8 mouse cellular contexts compared by ENCODE assay signal in genomic region chr2:26639083-26639482, GRCm38 (mm10). TPM values are rescaled to one million over a fixed set of nuclear protein-coding genes. Genes with fewer than 3 reads are reported as not detected.
A peak's percentile ranks its signal among the peaks of the same experiment; 100 is the strongest.
DNase-seq lines count a peak whose midpoint lies in the region; ATAC-seq and TF ChIP-seq lines count a peak whose summit lies in the region.

No protein-coding gene starts in this region.

- peak; percentile 77 for TF ChIP-seq CTCF in liver, adult 2 months (IDR thresholded peaks at IDR 0.05; ENCODE audit: low read depth, low read length)
- TF ChIP-seq CTCF in midbrain, postnatal 0 days (IDR thresholded peaks at IDR 0.05) = peak; percentile 71

- peaks cover 26% of the 10 kb centered on the region for H3K4me1 ChIP-seq in embryonic facial prominence, embryonic 13.5 days
- peaks cover 44% of the 10 kb centered on the region for H3K4me1 ChIP-seq in hindbrain, embryonic 13.5 days (replicated peaks)
- peaks cover 5% of the 10 kb centered on the region; the same call in 1 of the 2 replicates for H3K4me1 ChIP-seq in liver, adult 2 months (ENCODE audit: control insufficient read depth, insufficient read depth, low read length)
- H3K4me1 ChIP-seq in midbrain, postnatal 0 days (ENCODE audit: insufficient read depth, low read length) = peaks cover 8% of the 10 kb centered on the region; the same call in 1 of the 2 replicates

- no peak overlapping the region for H3K27ac ChIP-seq in embryonic facial prominence, embryonic 13.5 days
- 0 out of 2 replicates have a peak overlapping the region, but pooled peaks have one; percentile 9 for H3K27ac ChIP-seq in hindbrain, embryonic 13.5 days
- H3K27ac ChIP-seq in liver, adult 2 months (replicated peaks; ENCODE audit: insufficient read depth, low read depth, low read length) = no peak overlapping the region
- peak overlapping the region; percentile 91; the same call in 1 of the 2 replicates for H3K27ac ChIP-seq in midbrain, postnatal 0 days (ENCODE audit: low read depth, low read length)

- H3K9ac ChIP-seq in embryonic facial prominence, embryonic 13.5 days = peak overlapping the region; percentile 99
- H3K9ac ChIP-seq in hindbrain, embryonic 13.5 days = peak overlapping the region; percentile 96
- peak overlapping the region; percentile 44; the same call in 1 of the 2 replicates for H3K9ac ChIP-seq in liver, adult 2 months (ENCODE audit: low read depth, low read length)
- peak overlapping the region; percentile 42 for H3K9ac ChIP-seq in midbrain, postnatal 0 days (replicated peaks; ENCODE audit: low read length, poor library complexity, severe bottlenecking)

- DNase-seq in urinary bladder, postnatal 14 days (ENCODE audit: low spot score) = peak; percentile 46
- no peak for DNase-seq in urinary bladder, adult 2 months (ENCODE audit: low spot score)
- DNase-seq in liver, adult 2 months (ENCODE audit: extremely low read depth, low read depth, low spot score) = peak; percentile 70
- peak; percentile 67 for DNase-seq in midbrain, postnatal 0 days (ENCODE audit: low spot score)
- peak; percentile 49 for DNase-seq in yolk sac, embryonic 10.5 days (ENCODE audit: low spot score)
- no peak for DNase-seq in testis, postnatal 14 days (ENCODE audit: low spot score)

- H3K4me2 ChIP-seq in embryonic facial prominence, embryonic 13.5 days = peak overlapping the region; percentile 84
- peak overlapping the region; percentile 72 for H3K4me2 ChIP-seq in hindbrain, embryonic 13.5 days
- H3K4me2 ChIP-seq in midbrain, postnatal 0 days (ENCODE audit: low read depth, low read length, poor library complexity, severe bottlenecking) = peak overlapping the region; percentile 49

- peak overlapping the region; percentile 96 for H3K4me3 ChIP-seq in embryonic facial prominence, embryonic 13.5 days
- H3K4me3 ChIP-seq in hindbrain, embryonic 13.5 days = peak overlapping the region; percentile 95
- H3K4me3 ChIP-seq in liver, adult 2 months (ENCODE audit: insufficient read depth, low read depth, low read length) = peak overlapping the region; percentile 29; the same call in 1 of the 2 replicates
- H3K4me3 ChIP-seq in midbrain, postnatal 0 days (ENCODE audit: low read depth, low read length) = peak overlapping the region; percentile 83

- 9% methylated on average over 8 of the region's 8 CpGs for WGBS in embryonic facial prominence, embryonic 13.5 days
- 11% methylated on average over 8 of the region's 8 CpGs for WGBS in hindbrain, embryonic 13.5 days
- 7% methylated on average over 8 of the region's 8 CpGs for WGBS in liver, adult 2 months
- WGBS in midbrain, postnatal 0 days = 5% methylated on average over 8 of the region's 8 CpGs

- no peak for ATAC-seq in embryonic facial prominence, embryonic 13.5 days (ENCODE audit: insufficient number of reproducible peaks, insufficient read depth, low FRiP score, low TSS enrichment, low read depth)
- ATAC-seq in hindbrain, embryonic 13.5 days (ENCODE audit: low FRiP score) = no peak
- ATAC-seq in midbrain, postnatal 0 days (ENCODE audit: low FRiP score) = no peak

- TF ChIP-seq POLR2A in liver, adult 2 months (IDR thresholded peaks at IDR 0.05; ENCODE audit: extremely low read depth, insufficient read depth, low read length) = no peak

- peaks cover 3% of the 10 kb centered on the region; the same call in 1 of the 2 replicates for H3K79me2 ChIP-seq in liver, adult 2 months (ENCODE audit: control insufficient read depth, insufficient read depth, low read length)

- H3K27me3 ChIP-seq in embryonic facial prominence, embryonic 13.5 days = no peaks in the 10 kb centered on the region
- no peaks in the 10 kb centered on the region for H3K27me3 ChIP-seq in hindbrain, embryonic 13.5 days
- no peaks in the 10 kb centered on the region for H3K27me3 ChIP-seq in liver, adult 2 months (ENCODE audit: control insufficient read depth, insufficient read depth, low read length)
- H3K27me3 ChIP-seq in midbrain, postnatal 0 days (ENCODE audit: insufficient read depth, low read length) = no peaks in the 10 kb centered on the region

- H3K36me3 ChIP-seq in embryonic facial prominence, embryonic 13.5 days = peaks cover 51% of the 10 kb centered on the region
- peaks cover 44% of the 10 kb centered on the region for H3K36me3 ChIP-seq in hindbrain, embryonic 13.5 days
- peaks cover 17% of the 10 kb centered on the region for H3K36me3 ChIP-seq in liver, adult 2 months (ENCODE audit: control insufficient read depth, insufficient read depth, low read length)
- peaks cover 37% of the 10 kb centered on the region for H3K36me3 ChIP-seq in midbrain, postnatal 0 days (ENCODE audit: insufficient read depth, low read length)

- no peaks in the 10 kb centered on the region for H3K9me3 ChIP-seq in embryonic facial prominence, embryonic 13.5 days
- H3K9me3 ChIP-seq in hindbrain, embryonic 13.5 days = no peaks in the 10 kb centered on the region
- no peaks in the 10 kb centered on the region for H3K9me3 ChIP-seq in midbrain, postnatal 0 days (ENCODE audit: low read length)

RNA-seq across cellular contexts. Expression of gene Fam69b, which starts 10.8 kb away (rescaled TPM):
- 11.5 and 12.5 TPM in 2 replicates for polyA plus RNA-seq in urinary bladder, adult 2 months (2012; rRNA removed)
- 65.6 and 66.6 TPM in 2 replicates for polyA plus RNA-seq in embryonic facial prominence, embryonic 13.5 days (2015; fragmentation: Nextera tagmentation; extraction: Ambion mirVana)
- 109 and 117 TPM in 2 replicates for polyA plus RNA-seq in hindbrain, embryonic 13.5 days (2015; fragmentation: Nextera tagmentation; extraction: Ambion mirVana)
- total RNA-seq in liver, adult 2 months (2014; rRNA removed) = 0.09 and 0.13 TPM in 2 replicates
- polyA plus RNA-seq in liver, adult 2 months (2012; rRNA removed) = 0.41 and 0.60 TPM in 2 replicates
- 237 and 261 TPM in 2 replicates for total RNA-seq in midbrain, postnatal 0 days (2014; rRNA removed)
- polyA plus RNA-seq in midbrain, postnatal 0 days (2015; fragmentation: Nextera tagmentation; extraction: Ambion mirVana) = 155 and 162 TPM in 2 replicates

RNA-seq across cellular contexts. Expression of gene Lcn4, which starts 32.0 kb away (rescaled TPM):
- polyA plus RNA-seq in urinary bladder, adult 2 months (2012; rRNA removed) = not detected in 2 replicates
- not detected in 2 replicates for polyA plus RNA-seq in embryonic facial prominence, embryonic 13.5 days (2015; fragmentation: Nextera tagmentation; extraction: Ambion mirVana)
- not detected in 2 replicates for polyA plus RNA-seq in hindbrain, embryonic 13.5 days (2015; fragmentation: Nextera tagmentation; extraction: Ambion mirVana)
- not detected in 2 replicates for total RNA-seq in liver, adult 2 months (2014; rRNA removed)
- not detected in 2 replicates for polyA plus RNA-seq in liver, adult 2 months (2012; rRNA removed)
- not detected in 2 replicates for total RNA-seq in midbrain, postnatal 0 days (2014; rRNA removed)
- not detected in 2 replicates for polyA plus RNA-seq in midbrain, postnatal 0 days (2015; fragmentation: Nextera tagmentation; extraction: Ambion mirVana)

RNA-seq across cellular contexts. Expression of gene Agpat2, which starts 34.9 kb away (rescaled TPM):
- polyA plus RNA-seq in urinary bladder, adult 2 months (2012; rRNA removed) = 48.3 and 63.6 TPM in 2 replicates
- polyA plus RNA-seq in embryonic facial prominence, embryonic 13.5 days (2015; fragmentation: Nextera tagmentation; extraction: Ambion mirVana) = 23.4 and 25.2 TPM in 2 replicates
- 6.8 and 7.0 TPM in 2 replicates for polyA plus RNA-seq in hindbrain, embryonic 13.5 days (2015; fragmentation: Nextera tagmentation; extraction: Ambion mirVana)
- 116 and 153 TPM in 2 replicates for total RNA-seq in liver, adult 2 months (2014; rRNA removed)
- polyA plus RNA-seq in liver, adult 2 months (2012; rRNA removed) = 421 and 511 TPM in 2 replicates
- 6.4 and 8.4 TPM in 2 replicates for total RNA-seq in midbrain, postnatal 0 days (2014; rRNA removed)
- polyA plus RNA-seq in midbrain, postnatal 0 days (2015; fragmentation: Nextera tagmentation; extraction: Ambion mirVana) = 5.0 and 6.3 TPM in 2 replicates

RNA-seq across cellular contexts. Expression of gene Gm20532, which starts 52.6 kb away (rescaled TPM):
- not detected in 2 replicates for polyA plus RNA-seq in urinary bladder, adult 2 months (2012; rRNA removed)
- polyA plus RNA-seq in embryonic facial prominence, embryonic 13.5 days (2015; fragmentation: Nextera tagmentation; extraction: Ambion mirVana) = not detected in 2 replicates
- not detected in 2 replicates for polyA plus RNA-seq in hindbrain, embryonic 13.5 days (2015; fragmentation: Nextera tagmentation; extraction: Ambion mirVana)
- total RNA-seq in liver, adult 2 months (2014; rRNA removed) = not detected in 2 replicates
- polyA plus RNA-seq in liver, adult 2 months (2012; rRNA removed) = not detected in 2 replicates
- total RNA-seq in midbrain, postnatal 0 days (2014; rRNA removed) = not detected in 2 replicates
- 0.25 TPM in 1 of 2 replicates, not detected in the other for polyA plus RNA-seq in midbrain, postnatal 0 days (2015; fragmentation: Nextera tagmentation; extraction: Ambion mirVana)

RNA-seq across cellular contexts. Expression of gene Egfl7, which starts 59.3 kb away (rescaled TPM):
- 155 and 208 TPM in 2 replicates for polyA plus RNA-seq in urinary bladder, adult 2 months (2012; rRNA removed)
- 88.5 and 92.7 TPM in 2 replicates for polyA plus RNA-seq in embryonic facial prominence, embryonic 13.5 days (2015; fragmentation: Nextera tagmentation; extraction: Ambion mirVana)
- polyA plus RNA-seq in hindbrain, embryonic 13.5 days (2015; fragmentation: Nextera tagmentation; extraction: Ambion mirVana) = 72.2 and 78.9 TPM in 2 replicates
- 58.6 and 67.0 TPM in 2 replicates for total RNA-seq in liver, adult 2 months (2014; rRNA removed)
- 60.7 and 90.0 TPM in 2 replicates for polyA plus RNA-seq in liver, adult 2 months (2012; rRNA removed)
- total RNA-seq in midbrain, postnatal 0 days (2014; rRNA removed) = 69.9 and 83.0 TPM in 2 replicates
- polyA plus RNA-seq in midbrain, postnatal 0 days (2015; fragmentation: Nextera tagmentation; extraction: Ambion mirVana) = 63.2 and 70.9 TPM in 2 replicates

Comparison
In these comparisons a context has a peak if more than half of its experiments do, and no peak if none do; other contexts are left out.
1. DNase-seq: peak in urinary bladder, postnatal 14 days (single experiment), liver, adult 2 months (single experiment), midbrain, postnatal 0 days (single experiment) and yolk sac, embryonic 10.5 days (single experiment); none in urinary bladder, adult 2 months (single experiment) and testis, postnatal 14 days (single experiment).
2. H3K27ac ChIP-seq: peak in hindbrain, embryonic 13.5 days (single experiment) and midbrain, postnatal 0 days (single experiment); none in embryonic facial prominence, embryonic 13.5 days (single experiment) and liver, adult 2 months (single experiment).
3. H3K4me3 ChIP-seq: peak in every context shown above with its lines; median percentile 96 in embryonic facial prominence, embryonic 13.5 days; 95 in hindbrain, embryonic 13.5 days; 83 in midbrain, postnatal 0 days; 29 in liver, adult 2 months.
4. H3K9ac ChIP-seq: peak in every context shown above with its lines; median percentile 99 in embryonic facial prominence, embryonic 13.5 days; 96 in hindbrain, embryonic 13.5 days; 44 in liver, adult 2 months; 42 in midbrain, postnatal 0 days.
5. Peak in every context shown above with its lines, with median percentiles within 50 percentile points of each other: H3K4me2 ChIP-seq.